Mouse (Mus musculus): ENCODE results near the gene Rimklb.
A peak's percentile ranks its signal among the peaks of the same experiment; 100 is the strongest.
"Not testable (repeated sequence)": the region's sequence is repeated elsewhere in the genome, so short reads cannot be mapped to it uniquely, and the experiment has no call there.

Gene Rimklb

GRCm38 (mm10) chr6:122495082-122495881, 3.3 kb downstream of the Rimklb start:
- DNase-seq = no peak

- DNase-seq = no peak
Measured at GRCm38 (mm10) chr6:122493799-122494472, 4.6 kb downstream of the Rimklb start.

GRCm38 (mm10) chr6:122492479-122492878, 6.1 kb downstream of the Rimklb start:
- no peak for DNase-seq

GRCm38 (mm10) chr6:122491557-122491956, 7.0 kb downstream of the Rimklb start:
- peak; percentile 14 for DNase-seq

GRCm38 (mm10) chr6:122490929-122491512, 7.5 kb downstream of the Rimklb start:
- DNase-seq = no peak

GRCm38 (mm10) chr6:122486297-122487117, 12.1 kb downstream of the Rimklb start:
- DNase-seq = no peak

GRCm38 (mm10) chr6:122485401-122486296, 12.9 kb downstream of the Rimklb start:
- no peak for DNase-seq

- DNase-seq = no peak
Measured at GRCm38 (mm10) chr6:122478062-122478461, 20.5 kb downstream of the Rimklb start.

- not testable (repeated sequence) for DNase-seq
Measured at GRCm38 (mm10) chr6:122471461-122471860, 27.1 kb downstream of the Rimklb start.

- no peak for DNase-seq
Measured at GRCm38 (mm10) chr6:122470240-122470639, 28.3 kb downstream of the Rimklb start.

- no peak for DNase-seq
Measured at GRCm38 (mm10) chr6:122469030-122469640, 29.4 kb downstream of the Rimklb start.

- DNase-seq = no peak
Measured at GRCm38 (mm10) chr6:122466092-122466713, 32.4 kb downstream of the Rimklb start.

GRCm38 (mm10) chr6:122458946-122459693, 39.4 kb downstream of the Rimklb start:
- DNase-seq = no peak

GRCm38 (mm10) chr6:122447848-122448247, 50.7 kb downstream of the Rimklb start:
- DNase-seq = no peak

GRCm38 (mm10) chr6:122445215-122445614, 53.3 kb downstream of the Rimklb start:
- DNase-seq = no peak

- DNase-seq = no peak
Measured at GRCm38 (mm10) chr6:122440632-122441226, 57.8 kb downstream of the Rimklb start.

GRCm38 (mm10) chr6:122439249-122439648, 59.3 kb downstream of the Rimklb start:
- DNase-seq = no peak

GRCm38 (mm10) chr6:122435270-122435669, 63.3 kb downstream of the Rimklb start:
- no peak for DNase-seq

- no peak for DNase-seq
Measured at GRCm38 (mm10) chr6:122427456-122427855, 71.1 kb downstream of the Rimklb start.

GRCm38 (mm10) chr6:122417015-122417414, 81.5 kb downstream of the Rimklb start:
- no peak for DNase-seq

Data from cerebellum, adult 11-12 months (tissue).